Mouse (Mus musculus) liver, embryonic 14.5 days (tissue): ENCODE data around the gene Wipf2. TPM values are rescaled to one million over a fixed set of nuclear protein-coding genes. Genes with fewer than 3 reads are reported as not detected.

Experiments
- ATAC-seq: fragments of 200-750 bp; cut with Nextera tagmentation; 2 replicates; pipeline ENCODE4 v1.8.0; 2017; ENCODE audit warnings: moderate number of reproducible peaks, mild to moderate bottlenecking, moderate library complexity; ENCODE audit not compliant: insufficient read depth
- DNase-seq, 3 experiments: peaks; one replicate each; pipeline ENCODE4 v3.0.0-alpha.2; 2012 to 2013; ENCODE audit warnings: low read depth in 3 of 3, low spot score in 3 of 3
- H3K27ac ChIP-seq: fragments of 300-500 bp; sonication (generic); 2 replicates; pipeline ENCODE4 v1.5.1; 2014; ENCODE audit warnings: moderate library complexity, mild to moderate bottlenecking, control low read depth, inconsistent platforms
- H3K27me3 ChIP-seq: fragments of 300-500 bp; sonication (generic); 2 replicates; pipeline ENCODE4 v1.6.1; 2014; ENCODE audit warnings: mild to moderate bottlenecking, low read length, moderate library complexity; ENCODE audit not compliant: control insufficient read depth, insufficient read depth
- H3K36me3 ChIP-seq: fragments of 300-500 bp; sonication (generic); replicated peaks from 2 replicates; pipeline ENCODE4 v1.6.1; 2014; ENCODE audit warnings: low read depth; ENCODE audit not compliant: control insufficient read depth, insufficient read depth
- H3K4me1 ChIP-seq, 2 experiments: fragments of 200-500 bp in 1 of 2; fragments of 300-500 bp in 1 of 2; sonication (generic) in 1 of 2; replicated peaks; 2 replicates each; pipeline ENCODE4 v1.6.1; 2012 to 2014; ENCODE audit warnings: antibody characterized with exemption in 1 of 2, inconsistent platforms in 1 of 2, low read length in 1 of 2; ENCODE audit not compliant: control insufficient read depth in 2 of 2, insufficient read depth in 2 of 2
- H3K4me2 ChIP-seq: fragments of 300-500 bp; sonication (generic); 2 replicates; pipeline ENCODE4 v1.6.1; 2014; ENCODE audit warnings: low read depth, mild to moderate bottlenecking, control low read depth, moderate library complexity
- H3K4me3 ChIP-seq, 2 experiments: fragments of 200-500 bp in 1 of 2; fragments of 300-500 bp in 1 of 2; sonication (generic) in 1 of 2; 2 replicates each; pipeline ENCODE4 v1.5.1; 2012 to 2014; ENCODE audit warnings: low read depth in 2 of 2, low read length in 2 of 2, mild to moderate bottlenecking in 2 of 2, control low read depth in 1 of 2, inconsistent platforms in 1 of 2, moderate library complexity in 1 of 2; ENCODE audit not compliant: insufficient read depth in 1 of 2
- H3K9ac ChIP-seq: fragments of 300-500 bp; sonication (generic); replicated peaks from 2 replicates; pipeline ENCODE4 v1.6.1; 2014; ENCODE audit warnings: mild to moderate bottlenecking, control low read depth, moderate library complexity
- H3K9me3 ChIP-seq: fragments of 300-500 bp; sonication (generic); 2 replicates; pipeline ENCODE4 v1.6.1; 2016; ENCODE audit warnings: low read length, mixed read lengths; ENCODE audit not compliant: control insufficient read depth
- CTCF ChIP-seq: IDR thresholded peaks from 2 replicates; pipeline ENCODE4 v1.5.1; 2016; ENCODE audit warnings: antibody characterized with exemption, low read depth, control low read depth
- EP300 ChIP-seq: IDR thresholded peaks from 2 replicates; pipeline ENCODE4 v1.6.1; 2016; ENCODE audit warnings: antibody characterized with exemption, low read depth
- WGBS: fragments of 180-500 bp; shearing (Covaris S2); extraction: QIAGEN DNeasy Blood & Tissue Kit; methylation state at CpG from one replicate; pipeline ENCODE4 v1.1.7; 2014; ENCODE audit not compliant: insufficient replicate concordance; 5-methylcytosine and 5-hydroxymethylcytosine counted together
- polyA plus RNA-seq, 2 experiments: library from polyadenylated mRNA; depleted of rRNA in 1 of 2; stranded (reverse) in 1 of 2; unstranded in 1 of 2; fragments of >200 nt; fragmentation: Nextera tagmentation in 1 of 2; extraction: Ambion mirVana in 1 of 2; gene quantifications; 2 replicates each; pipeline versions ENCODE4 v1.2.1 to v1.2.3; 2012 to 2014

Wipf2 gene
- polyA plus RNA-seq, 2 experiments = 1.1 to 2.1 TPM

GRCm38 (mm10) chr11:98850100-98851093, 13.0 kb upstream of the Wipf2 start:
- Histone ChIP-seq H3K4me1 (0 out of 4 replicates have a peak, but pooled peaks cover 0 to 3% of the 10 kb centered on the region in 2 experiments), H3K27me3 (no peaks in the 10 kb centered on the region), H3K27ac (no peak overlapping the region), H3K36me3 (no peaks in the 10 kb centered on the region), H3K4me3 (no peak overlapping the region), H3K4me2 (no peak overlapping the region), H3K9ac (no peak overlapping the region), H3K9me3 (no peaks in the 10 kb centered on the region)
- WGBS = 71% methylated on average over 26 of the region's 26 CpGs
- DNase-seq = no peak
- TF ChIP-seq EP300 (no peak), CTCF (no peak)
- ATAC-seq = no peak

GRCm38 (mm10) chr11:98854116-98854515, 9.3 kb upstream of the Wipf2 start:
- no peak overlapping the region for H3K9ac ChIP-seq
- DNase-seq = no peak
- ATAC-seq = no peak
- peaks cover 0 to 7% of the 10 kb centered on the region in 2 experiments; a peak in 2 of 4 replicates for H3K4me1 ChIP-seq
- WGBS = 84% methylated on average over 8 of the region's 8 CpGs
- no peaks in the 10 kb centered on the region for H3K36me3 ChIP-seq
- TF ChIP-seq CTCF = no peak
- no peak for TF ChIP-seq EP300
- no peak overlapping the region for H3K27ac ChIP-seq
- no peaks in the 10 kb centered on the region for H3K27me3 ChIP-seq
- no peak overlapping the region for H3K4me2 ChIP-seq
- no peak overlapping the region for H3K4me3 ChIP-seq
- no peaks in the 10 kb centered on the region for H3K9me3 ChIP-seq

GRCm38 (mm10) chr11:98854659-98855058, 8.8 kb upstream of the Wipf2 start:
- no peak overlapping the region for H3K9ac ChIP-seq
- H3K27ac ChIP-seq = no peak overlapping the region
- DNase-seq = no peak
- no peak for TF ChIP-seq CTCF
- TF ChIP-seq EP300 = no peak
- H3K4me1 ChIP-seq = peaks cover 0 to 7% of the 10 kb centered on the region in 2 experiments; a peak in 2 of 4 replicates
- H3K9me3 ChIP-seq = no peaks in the 10 kb centered on the region
- H3K4me2 ChIP-seq = no peak overlapping the region
- no peak for ATAC-seq
- H3K36me3 ChIP-seq = no peaks in the 10 kb centered on the region
- H3K27me3 ChIP-seq = no peaks in the 10 kb centered on the region
- H3K4me3 ChIP-seq = no peak overlapping the region
- 75% methylated on average over 2 of the region's 2 CpGs for WGBS

GRCm38 (mm10) chr11:98858759-98859731, 4.4 kb upstream of the Wipf2 start:
- H3K9me3 ChIP-seq = no peaks in the 10 kb centered on the region
- H3K27ac ChIP-seq = no peak overlapping the region
- no peaks in the 10 kb centered on the region for H3K27me3 ChIP-seq
- ATAC-seq = peak; percentile 59; the same call in 1 of the 2 replicates
- H3K4me3 ChIP-seq = no peak overlapping the region
- WGBS = 28% methylated on average over 14 of the region's 14 CpGs
- peaks cover 6 to 14% of the 10 kb centered on the region in 2 experiments for H3K4me1 ChIP-seq
- H3K36me3 ChIP-seq = no peaks in the 10 kb centered on the region
- TF ChIP-seq EP300 (no peak), CTCF (peak; percentile 91)
- no peak overlapping the region for H3K9ac ChIP-seq
- peak; percentile 74 to 75 (median 74) for DNase-seq
- peak overlapping the region; percentile 35 for H3K4me2 ChIP-seq
